Mouse (Mus musculus): ENCODE measurements at regions not wholly inside any gene's neighbourhood (a gene's known extent, or its start where the extent isn't known, plus 50 kb on each side); places are given as distances from the start of the nearest gene placed in this dataset.

DNA sequence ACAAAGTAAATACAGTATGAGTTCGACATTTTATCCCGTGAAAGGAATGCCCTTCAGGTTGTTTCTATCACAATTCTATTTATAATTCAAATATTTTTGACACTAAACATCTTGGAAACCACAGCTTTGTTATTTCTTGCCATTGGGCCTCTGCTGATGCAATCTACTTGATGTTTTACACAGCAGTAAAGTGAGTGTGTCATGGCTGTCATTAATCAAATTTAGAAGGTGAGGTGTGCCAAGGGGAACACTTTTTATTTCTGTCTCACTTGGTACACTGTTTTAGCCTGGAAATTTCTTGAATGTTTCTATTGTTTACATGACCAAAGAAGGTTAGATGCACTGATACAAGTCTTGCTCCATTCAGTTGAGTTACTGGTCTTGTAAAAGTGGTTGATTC lies 160.8 kb upstream of the Slc8a1 start:
- no peak for TF ChIP-seq CTCF (IDR thresholded peaks at IDR 0.05; ENCODE audit: borderline replicate concordance, extremely low read depth, insufficient read depth, insufficient read length)
- TF ChIP-seq POLR2A (IDR thresholded peaks at IDR 0.05; ENCODE audit: borderline replicate concordance, extremely low read depth, insufficient read depth, insufficient read length, poor library complexity, severe bottlenecking): no peak

All from brain, embryonic 14.5 days (tissue).